Mouse (Mus musculus): Measurements from ENCODE around the gene Etv6.

GRCm38 (mm10) chr6:134208180-134208952, 172.9 kb downstream of the Etv6 start:
- TF ChIP-seq CTCF (IDR thresholded peaks at IDR 0.05; ENCODE audit: low read depth, low read length) (no peak), GATA1 (IDR thresholded peaks at IDR 0.05; ENCODE audit: borderline replicate concordance, low read length) (no peak), POLR2AphosphoS5 (IDR thresholded peaks at IDR 0.05; ENCODE audit: insufficient replicate concordance, low read depth, low read length) (no peak)

Data from G1E (cell line).